Mouse (Mus musculus): ENCODE data around the gene Shroom3. TPM values are rescaled to one million over a fixed set of nuclear protein-coding genes. Genes with fewer than 3 reads are reported as not detected.

Shroom3 gene
- polyA plus RNA-seq, 1 experiment from 2014 or later: 11.4 TPM

- H3K27ac ChIP-seq: no peak overlapping the region
Observed at GRCm38 (mm10) chr5:92857177-92857576, 173.9 kb downstream of the Shroom3 start.

GRCm38 (mm10) chr5:92858104-92858503, 174.9 kb downstream of the Shroom3 start:
- Histone ChIP-seq H3K4me1 (peaks cover 29% of the 10 kb centered on the region), H3K36me3 (no peaks in the 10 kb centered on the region), H3K27ac (no peak overlapping the region), H3K9me3 (no peaks in the 10 kb centered on the region), H3K4me3 (no peak overlapping the region), H3K27me3 (ENCODE audit: insufficient read depth, poor library complexity, severe bottlenecking) (no peaks in the 10 kb centered on the region)
- 72% methylated on average over 3 of the region's 3 CpGs for WGBS
- DNase-seq (ENCODE audit: low spot score): no peak

More at GRCm38 (mm10) chr5:92857177-92857576, 173.9 kb downstream of the Shroom3 start:
- peaks cover 28% of the 10 kb centered on the region for H3K4me1 ChIP-seq
- 73% methylated on average over 7 of the region's 7 CpGs for WGBS
- DNase-seq (ENCODE audit: low spot score): no peak
- no peak overlapping the region for H3K4me3 ChIP-seq
- H3K27me3 ChIP-seq (ENCODE audit: insufficient read depth, poor library complexity, severe bottlenecking): no peaks in the 10 kb centered on the region
- no peaks in the 10 kb centered on the region for H3K9me3 ChIP-seq
- H3K36me3 ChIP-seq: no peaks in the 10 kb centered on the region

- no peaks in the 10 kb centered on the region for H3K9me3 ChIP-seq
Observed at GRCm38 (mm10) chr5:92858576-92858975, 175.3 kb downstream of the Shroom3 start.

DNA sequence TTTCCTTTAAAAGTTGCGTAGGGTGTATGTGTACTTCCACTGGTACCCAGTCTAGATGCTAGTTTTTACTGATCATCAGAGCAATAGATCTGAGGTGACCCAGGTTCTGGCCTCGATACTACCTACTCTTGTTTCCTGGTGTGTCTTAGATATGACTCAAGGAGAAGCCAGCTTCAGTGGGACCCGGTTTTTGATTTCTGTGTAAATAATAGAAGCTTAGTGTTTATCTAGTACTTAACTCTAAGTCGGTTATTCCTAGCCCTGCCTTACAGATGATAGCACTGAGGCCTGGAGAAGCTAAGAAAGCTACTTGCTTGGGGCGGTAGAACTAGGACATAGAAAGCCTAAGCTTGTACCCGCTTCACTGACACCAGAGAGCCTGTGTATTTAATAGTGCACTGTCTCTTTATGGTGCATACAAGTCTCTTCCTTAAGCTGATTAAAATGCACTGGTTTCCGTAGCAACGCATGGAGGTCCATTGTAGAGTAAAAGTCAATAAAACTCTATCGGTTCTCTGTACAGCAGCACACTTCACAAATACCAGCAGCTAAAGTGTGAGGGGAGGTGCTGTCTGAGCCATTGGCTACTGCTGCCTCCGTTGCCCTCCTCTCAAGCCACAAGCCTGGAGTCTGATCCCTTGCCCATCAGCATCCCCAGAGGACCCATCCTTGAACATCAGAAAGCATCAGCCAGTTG, 178.3 kb downstream of the Shroom3 start:
- WGBS: 77% methylated on average over 10 of the region's 10 CpGs
- no peaks in the 10 kb centered on the region for H3K9me3 ChIP-seq
- no peak overlapping the region for H3K4me3 ChIP-seq
- H3K27me3 ChIP-seq (ENCODE audit: insufficient read depth, poor library complexity, severe bottlenecking): no peaks in the 10 kb centered on the region
- H3K36me3 ChIP-seq: no peaks in the 10 kb centered on the region
- no peak for DNase-seq (ENCODE audit: low spot score)
- H3K27ac ChIP-seq: no peak overlapping the region
- peaks cover 15% of the 10 kb centered on the region for H3K4me1 ChIP-seq

More at GRCm38 (mm10) chr5:92858576-92858975, 175.3 kb downstream of the Shroom3 start:
- 91% methylated on average over 4 of the region's 4 CpGs for WGBS
- Histone ChIP-seq H3K27me3 (ENCODE audit: insufficient read depth, poor library complexity, severe bottlenecking) (no peaks in the 10 kb centered on the region), H3K4me1 (peaks cover 29% of the 10 kb centered on the region), H3K4me3 (no peak overlapping the region), H3K36me3 (no peaks in the 10 kb centered on the region), H3K27ac (no peak overlapping the region)
- no peak for DNase-seq (ENCODE audit: low spot score)

- H3K27me3 ChIP-seq (ENCODE audit: insufficient read depth, poor library complexity, severe bottlenecking): no peaks in the 10 kb centered on the region
- H3K4me3 ChIP-seq: no peak overlapping the region
- WGBS: 81% methylated on average over 4 of the region's 4 CpGs
- H3K4me1 ChIP-seq: peaks cover 14% of the 10 kb centered on the region
- no peak overlapping the region for H3K27ac ChIP-seq
- DNase-seq (ENCODE audit: low spot score): no peak
- H3K9me3 ChIP-seq: no peaks in the 10 kb centered on the region
- H3K36me3 ChIP-seq: no peaks in the 10 kb centered on the region
Observed at GRCm38 (mm10) chr5:92865090-92865489, 181.9 kb downstream of the Shroom3 start.

DNA sequence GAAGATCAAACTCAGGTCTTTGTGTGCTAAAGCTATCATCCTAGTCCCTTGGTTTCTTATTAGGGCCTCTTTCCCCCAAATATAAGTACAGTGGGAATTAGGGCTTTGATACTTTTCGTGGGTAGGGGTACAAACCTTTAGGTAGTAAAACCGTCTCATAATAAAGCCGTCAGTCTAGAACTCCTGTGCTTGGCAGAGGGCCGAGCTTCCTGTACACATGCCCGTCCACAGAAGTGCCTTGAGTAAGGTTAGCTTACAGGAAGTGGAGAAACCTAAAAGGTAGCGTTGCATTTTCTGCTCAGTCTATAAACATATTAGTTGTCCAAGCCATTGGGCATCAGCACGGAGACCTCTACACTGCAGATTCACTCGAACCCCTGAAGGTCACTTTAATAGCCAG, 183.3 kb downstream of the Shroom3 start:
- peaks cover 14% of the 10 kb centered on the region for H3K4me1 ChIP-seq
- 83% methylated on average over 8 of the region's 8 CpGs for WGBS
- no peak overlapping the region for H3K4me3 ChIP-seq
- 0 out of 2 replicates have a peak overlapping the region, but pooled peaks have one; percentile 0 for H3K27ac ChIP-seq
- H3K36me3 ChIP-seq: no peaks in the 10 kb centered on the region
- no peaks in the 10 kb centered on the region for H3K9me3 ChIP-seq
- DNase-seq (ENCODE audit: low spot score): no peak
- no peaks in the 10 kb centered on the region for H3K27me3 ChIP-seq (ENCODE audit: insufficient read depth, poor library complexity, severe bottlenecking)

DNA sequence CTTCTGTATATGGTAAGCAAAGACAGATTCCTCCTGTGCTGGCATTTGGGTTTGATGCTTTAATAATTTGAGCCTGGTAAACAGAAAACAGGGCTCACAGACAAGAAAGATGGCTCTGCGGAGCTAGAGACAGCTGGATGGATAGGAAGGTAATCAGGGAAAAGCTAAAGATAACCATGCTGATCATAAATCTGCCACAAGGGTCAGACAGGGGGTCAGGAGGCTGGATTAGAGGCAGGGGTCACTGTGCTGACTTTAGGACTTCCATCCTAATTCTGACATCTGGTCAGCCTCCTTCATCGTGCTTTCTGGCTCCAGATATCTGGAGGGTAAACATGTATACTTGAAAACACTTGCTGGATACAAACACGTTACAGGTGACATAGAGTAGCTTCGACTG, 184.0 kb downstream of the Shroom3 start:
- no peak overlapping the region for H3K4me3 ChIP-seq
- no peak for DNase-seq (ENCODE audit: low spot score)
- H3K9me3 ChIP-seq: no peaks in the 10 kb centered on the region
- 66% methylated on average over 4 of the region's 4 CpGs for WGBS
- H3K36me3 ChIP-seq: no peaks in the 10 kb centered on the region
- H3K27ac ChIP-seq: 0 out of 2 replicates have a peak overlapping the region, but pooled peaks have one; percentile 0
- no peaks in the 10 kb centered on the region for H3K27me3 ChIP-seq (ENCODE audit: insufficient read depth, poor library complexity, severe bottlenecking)
- peaks cover 10% of the 10 kb centered on the region for H3K4me1 ChIP-seq

GRCm38 (mm10) chr5:92868231-92868630, 185.0 kb downstream of the Shroom3 start:
- Histone ChIP-seq H3K27me3 (ENCODE audit: insufficient read depth, poor library complexity, severe bottlenecking) (no peaks in the 10 kb centered on the region), H3K4me3 (no peak overlapping the region), H3K4me1 (peaks cover 13% of the 10 kb centered on the region), H3K9me3 (no peaks in the 10 kb centered on the region), H3K27ac (no peak overlapping the region), H3K36me3 (no peaks in the 10 kb centered on the region)
- DNase-seq (ENCODE audit: low spot score): no peak
- 71% methylated on average over 2 of the region's 2 CpGs for WGBS

GRCm38 (mm10) chr5:92871048-92871447, 187.8 kb downstream of the Shroom3 start:
- no peaks in the 10 kb centered on the region for H3K36me3 ChIP-seq
- 39% methylated on average over 3 of the region's 3 CpGs for WGBS
- H3K4me3 ChIP-seq: no peak overlapping the region
- H3K9me3 ChIP-seq: no peaks in the 10 kb centered on the region
- H3K27ac ChIP-seq: no peak overlapping the region
- no peaks in the 10 kb centered on the region for H3K27me3 ChIP-seq (ENCODE audit: insufficient read depth, poor library complexity, severe bottlenecking)
- peaks cover 13% of the 10 kb centered on the region for H3K4me1 ChIP-seq
- DNase-seq (ENCODE audit: low spot score): no peak

- Histone ChIP-seq H3K9me3 (no peaks in the 10 kb centered on the region), H3K36me3 (no peaks in the 10 kb centered on the region), H3K27me3 (ENCODE audit: insufficient read depth, poor library complexity, severe bottlenecking) (no peaks in the 10 kb centered on the region), H3K4me1 (peaks cover 7% of the 10 kb centered on the region), H3K4me3 (no peak overlapping the region), H3K27ac (no peak overlapping the region)
- WGBS: 56% methylated on average over 4 of the region's 4 CpGs
- DNase-seq (ENCODE audit: low spot score): no peak
Observed at GRCm38 (mm10) chr5:92872182-92872581, 188.9 kb downstream of the Shroom3 start.

GRCm38 (mm10) chr5:92872991-92873390, 189.8 kb downstream of the Shroom3 start:
- 80% methylated on average over 2 of the region's 2 CpGs for WGBS
- no peaks in the 10 kb centered on the region for H3K9me3 ChIP-seq
- no peak overlapping the region for H3K27ac ChIP-seq
- H3K4me3 ChIP-seq: no peak overlapping the region
- no peaks in the 10 kb centered on the region for H3K27me3 ChIP-seq (ENCODE audit: insufficient read depth, poor library complexity, severe bottlenecking)
- 0 out of 2 replicates have a peak, but pooled peaks cover 6% of the 10 kb centered on the region for H3K4me1 ChIP-seq
- H3K36me3 ChIP-seq: no peaks in the 10 kb centered on the region
- no peak for DNase-seq (ENCODE audit: low spot score)

- H3K27ac ChIP-seq: no peak overlapping the region
- no peaks in the 10 kb centered on the region for H3K27me3 ChIP-seq (ENCODE audit: insufficient read depth, poor library complexity, severe bottlenecking)
- no peak overlapping the region for H3K4me3 ChIP-seq
- H3K4me1 ChIP-seq: peaks cover 6% of the 10 kb centered on the region
- H3K36me3 ChIP-seq: no peaks in the 10 kb centered on the region
- no peak for DNase-seq (ENCODE audit: low spot score)
- H3K9me3 ChIP-seq: no peaks in the 10 kb centered on the region
Observed at GRCm38 (mm10) chr5:92873518-92873917, 190.3 kb downstream of the Shroom3 start.

GRCm38 (mm10) chr5:92875836-92876235, 192.6 kb downstream of the Shroom3 start:
- H3K4me3 ChIP-seq: no peak overlapping the region
- no peak overlapping the region for H3K27ac ChIP-seq
- H3K9me3 ChIP-seq: no peaks in the 10 kb centered on the region
- 92% methylated on average over 10 of the region's 10 CpGs for WGBS
- no peaks in the 10 kb centered on the region for H3K27me3 ChIP-seq (ENCODE audit: insufficient read depth, poor library complexity, severe bottlenecking)
- H3K36me3 ChIP-seq: no peaks in the 10 kb centered on the region
- DNase-seq (ENCODE audit: low spot score): no peak
- peaks cover 18% of the 10 kb centered on the region for H3K4me1 ChIP-seq

- Histone ChIP-seq H3K4me1 (peaks cover 19% of the 10 kb centered on the region), H3K4me3 (no peak overlapping the region), H3K36me3 (no peaks in the 10 kb centered on the region), H3K27ac (no peak overlapping the region), H3K9me3 (no peaks in the 10 kb centered on the region), H3K27me3 (ENCODE audit: insufficient read depth, poor library complexity, severe bottlenecking) (no peaks in the 10 kb centered on the region)
- WGBS: 58% methylated on average over 3 of the region's 3 CpGs
- no peak for DNase-seq (ENCODE audit: low spot score)
Observed at GRCm38 (mm10) chr5:92877104-92877503, 193.9 kb downstream of the Shroom3 start.
